Mouse (Mus musculus) hindbrain, postnatal 0 days (tissue): ENCODE results near the gene Anxa5. TPM values are rescaled to one million over a fixed set of nuclear protein-coding genes. Genes with fewer than 3 reads are reported as not detected.

ENCODE experiments used
- ATAC-seq: fragments of 200-750 bp; cut with Nextera tagmentation; 2 replicates; pipeline ENCODE4 v1.8.0; 2017; ENCODE audit warnings: mild to moderate bottlenecking, moderate TSS enrichment, moderate library complexity
- DNase-seq: peaks from one replicate; pipeline ENCODE4 v3.0.0-alpha.2; 2015; ENCODE audit warnings: low spot score
- H3K27ac ChIP-seq: fragments of 300-500 bp; sonication (generic); 2 replicates; pipeline ENCODE4 v1.5.1; 2014; ENCODE audit warnings: mild to moderate bottlenecking
- H3K27me3 ChIP-seq: fragments of 300-500 bp; sonication (generic); 2 replicates; pipeline ENCODE4 v1.6.1; 2014; ENCODE audit warnings: low read length, mixed read lengths; ENCODE audit not compliant: insufficient read depth
- H3K36me3 ChIP-seq: fragments of 300-500 bp; sonication (generic); 2 replicates; pipeline ENCODE4 v1.6.1; 2014; ENCODE audit warnings: low read length, mixed read lengths; ENCODE audit not compliant: insufficient read depth
- H3K4me1 ChIP-seq: fragments of 300-500 bp; sonication (generic); 2 replicates; pipeline ENCODE4 v1.6.1; 2014; ENCODE audit warnings: antibody characterized with exemption, low read length, mixed read lengths; ENCODE audit not compliant: insufficient read depth
- H3K4me2 ChIP-seq: fragments of 300-500 bp; sonication (generic); 2 replicates; pipeline ENCODE4 v1.6.1; 2014; ENCODE audit warnings: low read depth, mild to moderate bottlenecking, low read length, moderate library complexity, mixed read lengths
- H3K4me3 ChIP-seq: fragments of 300-500 bp; sonication (generic); 2 replicates; pipeline ENCODE4 v1.5.1; 2014; ENCODE audit warnings: low read length
- H3K9ac ChIP-seq: fragments of 300-500 bp; sonication (generic); replicated peaks from 2 replicates; pipeline ENCODE4 v1.6.1; 2014; ENCODE audit warnings: mild to moderate bottlenecking, low read length, moderate library complexity, mixed read lengths
- H3K9me3 ChIP-seq: fragments of 300-500 bp; sonication (generic); 2 replicates; pipeline ENCODE4 v1.6.1; 2016; ENCODE audit warnings: low read length, mixed read lengths
- CTCF ChIP-seq: IDR thresholded peaks from 2 replicates; pipeline ENCODE4 v1.5.1; 2016; ENCODE audit warnings: antibody characterized with exemption, control low read depth, low read depth
- WGBS: fragments of 180-500 bp; shearing (Covaris S2); extraction: QIAGEN DNeasy Blood & Tissue Kit; methylation state at CpG from one replicate; pipeline ENCODE4 v1.1.7; 2014; 5-methylcytosine and 5-hydroxymethylcytosine counted together
- polyA plus RNA-seq: library from polyadenylated mRNA; unstranded; fragments of >200 nt; fragmentation: Nextera tagmentation; extraction: Ambion mirVana; gene quantifications from 2 replicates; pipeline ENCODE4 v1.2.1, GENCODE M21; 2015
- total RNA-seq: library from RNA; depleted of rRNA; stranded (reverse); fragments of >200 nt; gene quantifications from 2 replicates; pipeline ENCODE4 v1.2.3, GENCODE M21; 2014

The Anxa5 gene
- total and polyA plus RNA-seq, 2 experiments from 2014 or later: 33.5 to 54.0 TPM

DNA sequence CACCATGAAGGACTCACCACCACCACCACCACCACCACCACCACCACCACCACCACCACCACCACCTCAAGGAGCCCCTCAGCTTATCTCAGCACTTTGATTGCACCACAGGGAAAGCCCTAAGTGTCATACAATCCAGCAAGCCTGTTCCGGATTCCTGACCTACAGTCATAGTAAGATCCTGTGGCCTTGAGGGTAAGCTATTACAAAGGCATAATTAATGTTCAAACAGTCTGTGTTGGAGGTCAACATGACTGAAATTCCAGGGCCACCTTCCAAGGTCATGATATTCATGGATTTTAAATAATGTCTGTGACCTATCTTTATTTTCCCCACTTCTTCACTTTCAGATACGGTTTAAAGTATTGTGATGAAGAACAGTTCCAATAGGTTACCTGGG, 4.8 kb upstream of the Anxa5 start:
- Histone ChIP-seq H3K4me1 (peaks cover 11% of the 10 kb centered on the region), H3K9ac (no peak overlapping the region), H3K4me2 (no peak overlapping the region), H3K4me3 (no peak overlapping the region), H3K36me3 (no peaks in the 10 kb centered on the region), H3K27ac (no peak overlapping the region), H3K9me3 (no peaks in the 10 kb centered on the region), H3K27me3 (no peaks in the 10 kb centered on the region)
- no peak for TF ChIP-seq CTCF
- WGBS: 63% methylated on average over 2 of the region's 2 CpGs
- DNase-seq (no peak), ATAC-seq (no peak)

DNA sequence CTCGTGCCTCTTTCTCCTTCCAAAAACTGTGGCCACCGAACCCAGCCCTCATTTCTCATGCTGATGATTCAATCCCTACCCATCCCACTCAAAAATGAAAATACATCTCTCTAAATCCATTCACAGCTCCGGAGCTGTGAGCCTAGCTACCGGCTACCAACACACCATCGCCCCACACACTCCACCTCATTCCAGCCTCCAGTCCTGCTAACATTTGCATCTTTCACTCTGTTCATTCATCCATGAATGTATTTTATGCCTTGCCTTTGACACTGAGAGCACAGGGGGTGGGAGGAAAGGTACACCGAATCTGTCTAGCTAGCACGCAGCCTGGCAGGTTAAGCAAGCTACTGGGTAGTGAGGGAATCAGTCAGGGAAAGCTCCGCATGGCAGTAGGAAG, 3.1 kb upstream of the Anxa5 start:
- DNase-seq (no peak), ATAC-seq (no peak)
- H3K4me2 ChIP-seq: no peak overlapping the region
- no peak overlapping the region for H3K4me3 ChIP-seq
- TF ChIP-seq CTCF: no peak
- H3K27ac ChIP-seq: no peak overlapping the region
- H3K4me1 ChIP-seq: peaks cover 11% of the 10 kb centered on the region
- no peaks in the 10 kb centered on the region for H3K9me3 ChIP-seq
- H3K9ac ChIP-seq: no peak overlapping the region
- no peaks in the 10 kb centered on the region for H3K27me3 ChIP-seq
- H3K36me3 ChIP-seq: no peaks in the 10 kb centered on the region
- 66% methylated on average over 8 of the region's 8 CpGs for WGBS

DNA sequence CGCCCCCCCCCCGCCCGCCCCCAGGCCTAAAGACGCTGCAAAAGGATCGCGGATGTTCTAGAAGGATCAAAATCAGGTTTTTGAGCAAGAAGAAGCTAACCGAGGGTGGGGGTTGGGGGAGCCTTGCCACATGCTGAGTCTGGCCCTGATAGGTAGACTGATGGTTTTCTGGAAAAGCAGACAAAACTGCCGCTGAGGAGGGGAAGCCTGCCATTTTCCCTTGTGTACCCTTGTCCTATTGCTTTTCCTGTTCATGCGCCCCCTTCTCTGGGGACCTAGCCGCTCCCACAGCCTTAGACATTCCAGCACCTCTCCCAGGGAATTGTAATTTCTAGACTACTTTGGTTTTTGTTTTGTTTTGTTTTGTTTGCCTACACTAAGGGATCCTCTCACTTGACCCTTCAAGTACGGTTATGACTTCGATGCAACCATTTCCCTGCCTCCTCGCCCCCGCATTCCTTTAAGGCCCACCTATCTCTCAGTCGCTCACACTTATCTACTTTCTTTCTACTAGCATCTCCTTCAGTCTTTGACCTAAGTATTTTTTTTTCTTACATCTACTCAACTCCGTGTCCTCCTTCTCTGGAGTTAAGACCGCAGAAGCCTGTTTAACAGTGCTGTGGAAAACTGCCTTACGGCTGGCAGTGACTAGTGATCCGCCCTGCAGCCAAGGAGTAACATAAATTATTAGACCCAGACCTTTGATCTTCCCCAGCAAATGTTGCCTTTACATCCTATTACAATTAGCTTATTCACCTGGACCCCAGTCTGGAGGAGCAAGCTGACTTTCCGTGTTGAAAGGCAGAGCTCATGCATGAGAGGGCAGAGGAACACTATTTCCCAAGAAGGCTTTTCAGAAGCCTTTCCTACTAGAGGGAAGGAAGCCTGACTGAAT, 814 bp upstream of the Anxa5 start:
- ATAC-seq (no peak), DNase-seq (no peak)
- TF ChIP-seq CTCF: no peak
- Histone ChIP-seq H3K27ac (peak overlapping the region; percentile 51), H3K36me3 (no peaks in the 10 kb centered on the region), H3K4me2 (peak overlapping the region; percentile 98), H3K9me3 (no peaks in the 10 kb centered on the region), H3K4me3 (peak overlapping the region; percentile 62), H3K9ac (peak overlapping the region; percentile 59), H3K4me1 (peaks cover 5% of the 10 kb centered on the region; the same call in 1 of the 2 replicates), H3K27me3 (no peaks in the 10 kb centered on the region)
- WGBS: 38% methylated on average over 20 of the region's 20 CpGs

DNA sequence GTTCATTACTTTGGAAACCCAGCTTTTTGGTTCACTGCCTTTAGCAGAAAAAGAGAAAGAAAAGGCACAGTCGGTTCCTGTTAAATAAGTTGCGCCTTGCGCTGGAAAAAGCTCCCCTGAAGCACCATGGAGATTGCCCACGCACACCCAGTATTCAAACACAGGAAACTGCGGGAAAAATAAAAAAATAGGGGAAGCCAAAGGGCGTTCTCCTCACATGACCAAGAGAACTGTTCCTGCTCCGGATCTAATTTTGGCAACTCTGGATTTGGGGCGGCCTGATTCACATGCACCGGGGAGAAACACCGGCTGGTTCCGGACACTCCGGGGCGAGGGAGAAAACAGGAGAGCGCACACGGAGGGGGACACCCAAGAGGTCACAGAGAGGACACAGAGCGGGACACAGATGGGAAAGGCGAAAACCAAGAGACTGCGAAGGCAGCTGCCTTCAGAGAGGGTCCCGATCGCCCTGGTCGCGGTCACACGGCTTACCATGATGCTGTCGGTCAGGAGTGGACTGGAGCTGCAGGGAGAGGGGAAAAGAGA, 683 bp downstream of the Anxa5 start:
- H3K36me3 ChIP-seq: no peaks in the 10 kb centered on the region
- peak overlapping the region; percentile 64; the same call in 1 of the 2 replicates for H3K27ac ChIP-seq
- peak overlapping the region; percentile 62 for H3K4me3 ChIP-seq
- peaks cover 5% of the 10 kb centered on the region; the same call in 1 of the 2 replicates for H3K4me1 ChIP-seq
- no peak for TF ChIP-seq CTCF
- ATAC-seq (no peak; the same call in 1 of the 2 replicates), DNase-seq (peak; percentile 23)
- peak overlapping the region; percentile 98 for H3K4me2 ChIP-seq
- 1% methylated on average over 24 of the region's 24 CpGs for WGBS
- H3K9me3 ChIP-seq: no peaks in the 10 kb centered on the region
- no peaks in the 10 kb centered on the region for H3K27me3 ChIP-seq
- H3K9ac ChIP-seq: peak overlapping the region; percentile 59

DNA sequence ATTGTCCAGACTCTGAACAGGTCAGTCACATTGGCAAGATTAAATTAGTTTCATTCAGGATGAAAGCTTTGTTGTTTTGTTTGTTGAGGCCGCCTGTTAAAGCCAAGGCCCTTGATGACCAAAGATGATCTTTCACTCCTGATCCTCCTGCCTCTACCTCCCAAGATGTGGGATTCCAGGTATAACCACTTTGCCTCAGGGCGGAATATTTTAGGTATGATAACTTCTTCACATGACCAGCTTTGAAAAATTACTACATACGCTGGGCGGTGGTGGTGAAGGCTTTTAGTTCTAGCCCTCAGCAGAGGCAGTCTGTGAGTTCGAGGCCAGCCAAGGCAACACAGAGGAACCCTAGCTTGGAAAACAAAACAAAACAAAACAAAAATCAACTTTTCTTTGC, 1.3 kb downstream of the Anxa5 start:
- WGBS: 80% methylated on average over 5 of the region's 5 CpGs
- peaks cover 5% of the 10 kb centered on the region; the same call in 1 of the 2 replicates for H3K4me1 ChIP-seq
- no peak for DNase-seq
- H3K4me3 ChIP-seq: peak overlapping the region; percentile 62; the same call in 1 of the 2 replicates
- H3K9ac ChIP-seq: no peak overlapping the region
- ATAC-seq: no peak
- H3K4me2 ChIP-seq: peak overlapping the region; percentile 98
- no peaks in the 10 kb centered on the region for H3K9me3 ChIP-seq
- H3K36me3 ChIP-seq: no peaks in the 10 kb centered on the region
- no peak for TF ChIP-seq CTCF
- H3K27ac ChIP-seq: 0 out of 2 replicates have a peak overlapping the region, but pooled peaks have one; percentile 64
- no peaks in the 10 kb centered on the region for H3K27me3 ChIP-seq

DNA sequence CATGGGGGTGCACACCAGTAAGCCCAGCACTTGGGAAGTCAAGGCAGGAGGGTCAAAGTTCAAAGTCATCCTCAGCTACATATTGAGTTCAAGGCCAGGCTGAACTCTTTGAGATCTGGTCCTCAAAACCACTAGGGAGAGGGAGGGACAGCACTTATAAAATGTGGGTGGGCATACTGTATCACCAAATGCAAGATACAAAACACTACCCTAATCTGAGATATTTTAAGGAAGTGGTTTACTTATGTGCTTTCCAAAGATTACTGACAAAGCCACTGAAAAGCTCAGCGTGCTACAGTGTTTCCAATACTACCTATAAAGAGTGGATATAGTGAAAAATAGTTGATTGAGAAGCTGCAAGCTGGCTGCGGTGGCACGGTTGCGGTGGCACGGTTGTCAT, 2.5 kb downstream of the Anxa5 start:
- DNase-seq (no peak), ATAC-seq (no peak)
- Histone ChIP-seq H3K4me1 (peaks cover 5% of the 10 kb centered on the region; the same call in 1 of the 2 replicates), H3K36me3 (no peaks in the 10 kb centered on the region), H3K9me3 (no peaks in the 10 kb centered on the region), H3K9ac (no peak overlapping the region), H3K27me3 (no peaks in the 10 kb centered on the region), H3K4me2 (no peak overlapping the region), H3K27ac (no peak overlapping the region), H3K4me3 (no peak overlapping the region)
- no peak for TF ChIP-seq CTCF
- 90% methylated on average over 5 of the region's 5 CpGs for WGBS
